12 mouse cellular contexts compared by ENCODE assay signal in genomic region chr17:5897326-5898200, GRCm38 (mm10).
"Had no signal": no experiment of that assay in that cellular context is flagged by ENCODE, and none has a peak within 500 bp of the region (broad histone marks: within the 10 kb centered on the region; RNA-seq: fewer than 3 reads in every experiment).

No protein-coding gene starts in this region.

- H3K9me3 ChIP-seq: limb, embryonic 10.5 days; liver, embryonic 12.5 days; lung, embryonic 15.5 days; midbrain, embryonic 13.5 days; neural tube, embryonic 12.5 days had no signal

- DNase-seq: kidney, adult 2 months; kidney, postnatal 25 days; lung, postnatal 14 days; retina, postnatal 1 day; right cerebral cortex, postnatal 14 days had no signal

- H3K4me3 ChIP-seq: left cerebral cortex, adult 2 months; limb, embryonic 10.5 days; liver, embryonic 12.5 days; lung, embryonic 15.5 days; midbrain, embryonic 13.5 days; myocyte; neural tube, embryonic 12.5 days had no signal

- H3K27me3 ChIP-seq: liver, embryonic 12.5 days; lung, embryonic 15.5 days; midbrain, embryonic 13.5 days; neural tube, embryonic 12.5 days had no signal
